17 mouse cellular contexts compared by ENCODE assay signal in genomic region chr1:128594353-128595104, GRCm38 (mm10). TPM values are rescaled to one million over a fixed set of nuclear protein-coding genes. Genes with fewer than 3 reads are reported as not detected.
DNase-seq lines count a peak whose midpoint lies in the region; ATAC-seq and TF ChIP-seq lines count a peak whose summit lies in the region.
"Had no signal": no experiment of that assay in that cellular context is flagged by ENCODE, and none has a peak within 500 bp of the region (broad histone marks: within the 10 kb centered on the region; RNA-seq: fewer than 3 reads in every experiment).

No protein-coding gene starts in this region.

- TF ChIP-seq EP300 in lung, postnatal 0 days (IDR thresholded peaks at IDR 0.05), result 0 out of 2 replicates have a peak, but pooled peaks have one; percentile 4

- DNase-seq in lung, postnatal 0 days (ENCODE audit: low spot score), result no peak
- DNase-seq in lung, postnatal 14 days, result no peak
- peak; percentile 56 for DNase-seq in forebrain, embryonic 11.5 days (ENCODE audit: low spot score)
- peak; percentile 69 for DNase-seq in midbrain, embryonic 14.5 days
- DNase-seq in urinary bladder, adult 18-20 months (ENCODE audit: low spot score in 2 of 2), result no peak
- no peak for DNase-seq in testis, postnatal 10 days (ENCODE audit: low spot score)
- no peak for DNase-seq in frontal cortex, postnatal 10 days (ENCODE audit: low spot score in 2 of 2)
- DNase-seq: adrenal gland, postnatal 36 days; heart, adult 2 months; heart, postnatal 36 days; kidney, adult 2 months; right cerebral cortex, postnatal 25 days; thymus, postnatal 25 days had no signal

- H3K27ac ChIP-seq in lung, postnatal 0 days (ENCODE audit: low read length), result no peak overlapping the region
- H3K27ac ChIP-seq in forebrain, embryonic 11.5 days (ENCODE audit: low read depth, low read length), result no peak overlapping the region
- no peak overlapping the region for H3K27ac ChIP-seq in hindbrain, embryonic 13.5 days
- peak overlapping the region; percentile 47; the same call in 1 of the 2 replicates for H3K27ac ChIP-seq in midbrain, embryonic 14.5 days (replicated peaks; ENCODE audit: low read depth, low read length)
- H3K27ac ChIP-seq: heart, adult 2 months; limb, embryonic 13.5 days had no signal

- no peak overlapping the region for H3K4me3 ChIP-seq in lung, postnatal 0 days (ENCODE audit: low read depth, low read length)
- H3K4me3 ChIP-seq in forebrain, embryonic 11.5 days (ENCODE audit: low read depth, low read length), result no peak overlapping the region
- no peak overlapping the region for H3K4me3 ChIP-seq in hindbrain, embryonic 13.5 days
- no peak overlapping the region for H3K4me3 ChIP-seq in midbrain, embryonic 14.5 days (replicated peaks; ENCODE audit: low read depth, low read length)
- H3K4me3 ChIP-seq: heart, adult 2 months; limb, embryonic 13.5 days had no signal

- no peaks in the 10 kb centered on the region for H3K4me1 ChIP-seq in lung, postnatal 0 days (ENCODE audit: insufficient read depth, low read depth, low read length)
- peaks cover 29% of the 10 kb centered on the region for H3K4me1 ChIP-seq in forebrain, embryonic 11.5 days (replicated peaks; ENCODE audit: control insufficient read depth, insufficient read depth, low read length)
- H3K4me1 ChIP-seq in hindbrain, embryonic 13.5 days (replicated peaks), result peaks cover 59% of the 10 kb centered on the region
- peaks cover 38% of the 10 kb centered on the region for H3K4me1 ChIP-seq in midbrain, embryonic 14.5 days (ENCODE audit: control insufficient read depth, insufficient read depth, low read length)

- no peaks in the 10 kb centered on the region for H3K9me3 ChIP-seq in lung, postnatal 0 days (ENCODE audit: low read length)
- no peaks in the 10 kb centered on the region for H3K9me3 ChIP-seq in forebrain, embryonic 11.5 days (ENCODE audit: control insufficient read depth, low read length)
- no peaks in the 10 kb centered on the region for H3K9me3 ChIP-seq in hindbrain, embryonic 13.5 days
- no peaks in the 10 kb centered on the region for H3K9me3 ChIP-seq in midbrain, embryonic 14.5 days (ENCODE audit: control insufficient read depth, low read length)
- H3K9me3 ChIP-seq: limb, embryonic 13.5 days; neural tube, embryonic 15.5 days had no signal

- no peak for TF ChIP-seq CTCF in lung, postnatal 0 days (IDR thresholded peaks at IDR 0.05)

- WGBS in lung, postnatal 0 days, result 17% methylated on average over 12 of the region's 12 CpGs
- WGBS in forebrain, embryonic 11.5 days, result 21% methylated on average over 12 of the region's 12 CpGs
- 28% methylated on average over 12 of the region's 12 CpGs for WGBS in hindbrain, embryonic 13.5 days
- 10% methylated on average over 12 of the region's 12 CpGs for WGBS in midbrain, embryonic 14.5 days

- H3K36me3 ChIP-seq in lung, postnatal 0 days (ENCODE audit: insufficient read depth, low read length), result no peaks in the 10 kb centered on the region
- H3K36me3 ChIP-seq in forebrain, embryonic 11.5 days (ENCODE audit: control insufficient read depth, insufficient read depth, low read length), result no peaks in the 10 kb centered on the region
- no peaks in the 10 kb centered on the region for H3K36me3 ChIP-seq in hindbrain, embryonic 13.5 days
- no peaks in the 10 kb centered on the region for H3K36me3 ChIP-seq in midbrain, embryonic 14.5 days (ENCODE audit: control insufficient read depth, insufficient read depth, low read length)
- H3K36me3 ChIP-seq: limb, embryonic 13.5 days; neural tube, embryonic 15.5 days had no signal

- no peaks in the 10 kb centered on the region for H3K27me3 ChIP-seq in lung, postnatal 0 days (replicated peaks; ENCODE audit: insufficient read depth, low read length)
- 0 out of 2 replicates have a peak, but pooled peaks cover 2% of the 10 kb centered on the region for H3K27me3 ChIP-seq in forebrain, embryonic 11.5 days (ENCODE audit: control insufficient read depth, insufficient read depth, low read length)
- 0 out of 2 replicates have a peak, but pooled peaks cover 6% of the 10 kb centered on the region for H3K27me3 ChIP-seq in hindbrain, embryonic 13.5 days
- no peaks in the 10 kb centered on the region for H3K27me3 ChIP-seq in midbrain, embryonic 14.5 days (ENCODE audit: control insufficient read depth, insufficient read depth, low read length)

- no peak for ATAC-seq in lung, postnatal 0 days
- no peak for ATAC-seq in forebrain, embryonic 11.5 days (replicated peaks; ENCODE audit: low FRiP score)
- no peak for ATAC-seq in hindbrain, embryonic 13.5 days (ENCODE audit: low FRiP score)
- ATAC-seq in midbrain, embryonic 14.5 days (ENCODE audit: low FRiP score, low TSS enrichment), result no peak
- ATAC-seq: CD4-positive, CD25-positive, alpha-beta regulatory T cell, adult 4 months had no signal

- no peak overlapping the region for H3K9ac ChIP-seq in lung, postnatal 0 days (replicated peaks; ENCODE audit: low read depth)
- H3K9ac ChIP-seq in forebrain, embryonic 11.5 days (ENCODE audit: low read length), result no peak overlapping the region; the same call in 1 of the 2 replicates
- no peak overlapping the region; the same call in 1 of the 2 replicates for H3K9ac ChIP-seq in hindbrain, embryonic 13.5 days
- no peak overlapping the region for H3K9ac ChIP-seq in midbrain, embryonic 14.5 days (replicated peaks; ENCODE audit: low read length)
- H3K9ac ChIP-seq: limb, embryonic 13.5 days; neural tube, embryonic 15.5 days had no signal

- H3K4me2 ChIP-seq in lung, postnatal 0 days (replicated peaks; ENCODE audit: low read depth, low read length), result no peak overlapping the region
- peak overlapping the region; percentile 19; the same call in 1 of the 2 replicates for H3K4me2 ChIP-seq in forebrain, embryonic 11.5 days (ENCODE audit: low read depth, low read length, severe bottlenecking)
- peak overlapping the region; percentile 95; the same call in 1 of the 2 replicates for H3K4me2 ChIP-seq in hindbrain, embryonic 13.5 days
- peak overlapping the region; percentile 90 for H3K4me2 ChIP-seq in midbrain, embryonic 14.5 days (ENCODE audit: low read length)
- H3K4me2 ChIP-seq: limb, embryonic 13.5 days had no signal

RNA-seq across cellular contexts. Expression of gene Cxcr4, which starts 2.4 kb away (rescaled TPM):
- polyA plus RNA-seq in lung, postnatal 0 days (2015; fragmentation: Nextera tagmentation; extraction: Ambion mirVana), result 13.3 and 15.1 TPM in 2 replicates
- 9.0 and 10.0 TPM in 2 replicates for polyA plus RNA-seq in forebrain, embryonic 11.5 days (2014; fragmentation: Nextera tagmentation; extraction: Ambion mirVana)
- 15.4 and 15.5 TPM in 2 replicates for polyA plus RNA-seq in hindbrain, embryonic 13.5 days (2015; fragmentation: Nextera tagmentation; extraction: Ambion mirVana)
- polyA plus RNA-seq in midbrain, embryonic 14.5 days (2014; fragmentation: Nextera tagmentation; extraction: Ambion mirVana), result 10.2 and 12.3 TPM in 2 replicates

Comparison
In these comparisons a context has a peak if more than half of its experiments do, and no peak if none do; other contexts are left out.
1. DNase-seq: peak in forebrain, embryonic 11.5 days (single experiment) and midbrain, embryonic 14.5 days (single experiment); none in lung, postnatal 0 days (single experiment), lung, postnatal 14 days (single experiment), urinary bladder, adult 18-20 months (0 of 2), testis, postnatal 10 days (single experiment) and frontal cortex, postnatal 10 days (0 of 2).